Mouse (Mus musculus): Measurements from ENCODE around the gene Tenm2. TPM values are rescaled to one million over a fixed set of nuclear protein-coding genes. Genes with fewer than 3 reads are reported as not detected.

The Tenm2 gene
- polyA plus RNA-seq, 1 experiment from 2014 or later = 8.1 TPM

GRCm38 (mm10) chr11:36243747-36244490 lies 991.8 kb downstream of the Tenm2 start:
- H3K4me3 ChIP-seq = no peak overlapping the region
- H3K9me3 ChIP-seq = no peaks in the 10 kb centered on the region
- H3K27ac ChIP-seq = peak overlapping the region; percentile 41; the same call in 1 of the 2 replicates
- peaks cover 11% of the 10 kb centered on the region; the same call in 1 of the 2 replicates for H3K4me1 ChIP-seq (replicated peaks)
- H3K27me3 ChIP-seq (ENCODE audit: insufficient read depth, poor library complexity, severe bottlenecking) = 0 out of 2 replicates have a peak, but pooled peaks cover 5% of the 10 kb centered on the region
- no peaks in the 10 kb centered on the region for H3K36me3 ChIP-seq
- WGBS = 81% methylated on average over 18 of the region's 18 CpGs
- DNase-seq (ENCODE audit: low spot score) = no peak

GRCm38 (mm10) chr11:36238890-36239289 lies 996.9 kb downstream of the Tenm2 start:
- H3K4me3 ChIP-seq = no peak overlapping the region
- H3K4me1 ChIP-seq (replicated peaks) = 0 out of 2 replicates have a peak, but pooled peaks cover 4% of the 10 kb centered on the region
- WGBS = 92% methylated on average over 9 of the region's 9 CpGs
- H3K9me3 ChIP-seq = no peaks in the 10 kb centered on the region
- peaks cover 3% of the 10 kb centered on the region; the same call in 1 of the 2 replicates for H3K27me3 ChIP-seq (ENCODE audit: insufficient read depth, poor library complexity, severe bottlenecking)
- H3K36me3 ChIP-seq = no peaks in the 10 kb centered on the region
- DNase-seq (ENCODE audit: low spot score) = no peak
- no peak overlapping the region for H3K27ac ChIP-seq

DNA sequence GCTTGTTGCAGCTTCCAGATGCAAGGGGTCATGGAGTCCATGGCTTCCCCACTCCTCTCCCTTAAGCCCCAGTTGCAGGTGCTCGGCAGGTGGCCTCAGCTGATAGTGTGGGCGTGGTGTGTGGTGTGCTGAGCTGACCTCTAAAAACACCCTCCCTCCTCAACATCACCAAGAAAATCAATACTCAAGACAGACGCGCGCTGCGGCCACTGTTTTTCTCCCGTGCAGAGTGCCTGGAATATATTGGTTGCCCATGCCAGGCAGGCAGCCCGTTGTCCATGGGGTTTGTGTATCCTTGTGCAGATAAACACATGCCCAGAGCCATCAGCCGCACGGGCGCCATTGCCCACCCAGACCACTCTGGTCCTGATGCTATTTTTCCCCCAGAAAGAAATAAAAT lies 1007.1 kb downstream of the Tenm2 start:
- DNase-seq (ENCODE audit: low spot score) = no peak
- no peaks in the 10 kb centered on the region for H3K27me3 ChIP-seq (ENCODE audit: insufficient read depth, poor library complexity, severe bottlenecking)
- no peaks in the 10 kb centered on the region for H3K36me3 ChIP-seq
- 78% methylated on average over 11 of the region's 11 CpGs for WGBS
- no peaks in the 10 kb centered on the region for H3K9me3 ChIP-seq
- H3K4me3 ChIP-seq = no peak overlapping the region
- H3K27ac ChIP-seq = 0 out of 2 replicates have a peak overlapping the region, but pooled peaks have one; percentile 23
- peaks cover 50% of the 10 kb centered on the region for H3K4me1 ChIP-seq (replicated peaks)

DNA sequence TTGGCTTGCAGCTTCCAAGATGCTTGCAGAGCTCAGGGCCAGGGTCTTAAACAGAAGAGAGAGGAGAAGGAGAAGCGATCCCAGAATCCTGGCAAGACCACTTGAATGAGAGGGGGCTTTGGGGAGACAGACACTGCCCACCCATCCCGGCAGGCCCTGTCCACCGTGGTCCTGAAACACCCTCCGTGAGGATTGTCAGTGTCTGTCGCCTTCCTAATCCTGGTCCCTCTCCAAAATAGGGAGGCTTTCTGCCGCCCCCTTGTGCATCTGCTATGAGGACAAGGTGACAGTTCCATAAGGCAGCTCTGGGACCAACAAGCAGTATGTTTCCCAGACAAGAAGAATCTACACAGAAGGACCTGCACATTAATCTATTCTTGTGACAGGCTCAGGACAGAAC lies 1007.6 kb downstream of the Tenm2 start:
- no peaks in the 10 kb centered on the region for H3K36me3 ChIP-seq
- DNase-seq (ENCODE audit: low spot score) = no peak
- H3K27ac ChIP-seq = peak overlapping the region; percentile 23; the same call in 1 of the 2 replicates
- H3K9me3 ChIP-seq = no peaks in the 10 kb centered on the region
- no peak overlapping the region for H3K4me3 ChIP-seq
- H3K4me1 ChIP-seq (replicated peaks) = peaks cover 50% of the 10 kb centered on the region
- WGBS = 77% methylated on average over 6 of the region's 6 CpGs
- no peaks in the 10 kb centered on the region for H3K27me3 ChIP-seq (ENCODE audit: insufficient read depth, poor library complexity, severe bottlenecking)

- Histone ChIP-seq H3K9me3 (no peaks in the 10 kb centered on the region), H3K4me3 (no peak overlapping the region), H3K27me3 (ENCODE audit: insufficient read depth, poor library complexity, severe bottlenecking) (peaks cover 7% of the 10 kb centered on the region; the same call in 1 of the 2 replicates), H3K4me1 (replicated peaks) (peaks cover 64% of the 10 kb centered on the region), H3K27ac (peak overlapping the region; percentile 46), H3K36me3 (no peaks in the 10 kb centered on the region)
- peak; percentile 52 for DNase-seq (ENCODE audit: low spot score)
- WGBS = 15% methylated on average over 3 of the region's 3 CpGs
Measured at GRCm38 (mm10) chr11:36226061-36226460, 1009.7 kb downstream of the Tenm2 start.

DNA sequence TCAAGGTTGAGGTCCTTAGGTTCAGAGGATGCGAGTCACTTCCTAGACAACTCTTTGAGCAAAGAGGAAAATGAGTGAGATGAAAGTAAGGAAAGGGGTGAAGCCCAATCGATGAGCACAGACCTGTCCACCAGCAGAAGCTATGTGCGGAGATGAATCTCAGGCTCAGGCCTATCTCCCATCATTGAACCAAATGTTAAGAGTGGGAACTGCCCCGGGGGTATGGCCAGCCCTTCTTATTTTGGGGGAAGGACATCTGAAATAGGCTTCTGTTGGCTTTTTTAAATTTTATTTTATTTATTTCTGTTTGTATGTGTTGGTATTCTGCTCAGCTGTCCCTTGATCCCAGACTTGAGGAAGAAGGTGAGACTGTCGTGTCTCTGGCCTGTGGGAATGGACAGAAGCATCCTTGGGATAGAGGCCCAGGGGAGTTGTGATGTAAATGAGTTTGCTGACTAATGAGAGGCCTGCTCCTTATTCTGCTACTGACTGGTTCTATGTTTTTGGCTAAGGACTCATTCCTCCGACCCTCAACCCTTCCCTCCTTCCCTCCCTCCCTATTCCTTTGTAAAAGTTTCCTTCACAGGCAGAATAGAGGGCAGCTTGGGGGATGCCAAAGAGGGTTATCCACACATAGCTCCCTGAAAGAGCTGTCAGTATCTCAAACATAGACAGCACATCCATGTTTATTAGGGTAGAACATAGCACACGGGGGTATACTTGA lies 1011.9 kb downstream of the Tenm2 start:
- no peak overlapping the region for H3K4me3 ChIP-seq
- H3K9me3 ChIP-seq = no peaks in the 10 kb centered on the region
- peaks cover 7% of the 10 kb centered on the region; the same call in 1 of the 2 replicates for H3K27me3 ChIP-seq (ENCODE audit: insufficient read depth, poor library complexity, severe bottlenecking)
- H3K36me3 ChIP-seq = no peaks in the 10 kb centered on the region
- peaks cover 68% of the 10 kb centered on the region for H3K4me1 ChIP-seq (replicated peaks)
- no peak overlapping the region for H3K27ac ChIP-seq
- WGBS = 80% methylated on average over 7 of the region's 7 CpGs
- no peak for DNase-seq (ENCODE audit: low spot score)

DNA sequence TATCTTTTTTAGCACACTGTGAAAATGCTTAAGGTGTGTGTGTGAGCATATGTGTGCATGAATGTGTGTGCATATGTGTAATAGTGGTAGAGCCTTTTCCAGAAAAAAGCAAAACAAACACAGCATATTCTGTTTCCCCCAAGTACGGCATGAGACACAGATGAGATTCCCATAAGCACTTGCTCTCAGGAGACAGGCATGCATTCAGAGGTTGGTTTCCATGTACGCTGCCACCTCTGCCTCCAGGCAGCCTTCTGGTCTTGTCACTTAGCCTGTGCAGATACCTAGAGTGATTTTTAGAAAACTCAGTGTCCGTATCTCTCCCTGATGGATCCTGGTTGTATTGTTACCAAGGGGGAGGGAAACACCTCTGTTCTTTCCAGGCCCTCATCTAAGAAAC lies 1013.7 kb downstream of the Tenm2 start:
- Histone ChIP-seq H3K27ac (peak overlapping the region; percentile 77), H3K36me3 (no peaks in the 10 kb centered on the region), H3K4me3 (no peak overlapping the region), H3K27me3 (ENCODE audit: insufficient read depth, poor library complexity, severe bottlenecking) (peaks cover 7% of the 10 kb centered on the region; the same call in 1 of the 2 replicates), H3K4me1 (replicated peaks) (peaks cover 53% of the 10 kb centered on the region), H3K9me3 (no peaks in the 10 kb centered on the region)
- WGBS = 74% methylated on average over 3 of the region's 3 CpGs
- DNase-seq (ENCODE audit: low spot score) = no peak

DNA sequence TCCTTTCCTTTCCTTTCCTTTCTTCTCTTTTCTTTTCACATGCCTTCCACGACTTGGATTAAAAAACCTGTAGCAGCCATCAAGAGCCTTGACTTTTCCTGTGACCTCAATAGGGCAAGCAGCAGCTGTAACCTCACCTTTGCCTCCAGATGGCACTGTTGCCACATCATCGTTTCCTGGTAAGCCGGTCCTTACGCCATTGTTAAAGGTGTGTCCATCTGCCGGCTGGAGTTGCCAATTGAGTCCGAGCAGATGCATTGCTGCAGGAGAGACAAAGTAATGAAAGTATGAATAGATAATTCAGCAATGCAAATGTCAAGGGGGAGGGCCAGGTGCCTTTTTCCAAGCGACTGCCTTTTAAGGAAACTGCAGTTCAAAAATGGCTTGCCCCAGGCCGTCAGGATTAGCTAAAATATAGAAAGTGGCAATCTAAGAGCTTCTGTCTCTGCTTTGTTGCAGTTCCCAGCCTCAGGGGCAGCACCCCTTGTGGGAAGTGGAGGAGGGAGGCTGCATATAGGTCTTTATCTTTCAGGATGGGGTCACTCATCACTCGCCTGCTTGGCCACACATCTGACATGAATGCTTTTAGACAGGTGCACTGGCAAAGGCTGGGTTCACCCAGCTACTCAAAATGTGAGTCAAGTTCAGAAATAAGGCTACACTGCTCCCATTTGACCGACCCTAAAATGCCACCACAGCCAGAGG lies 1014.3 kb downstream of the Tenm2 start:
- peak overlapping the region; percentile 20; the same call in 1 of the 2 replicates for H3K4me3 ChIP-seq
- H3K27ac ChIP-seq = peak overlapping the region; percentile 77
- peaks cover 47% of the 10 kb centered on the region for H3K4me1 ChIP-seq (replicated peaks)

DNA sequence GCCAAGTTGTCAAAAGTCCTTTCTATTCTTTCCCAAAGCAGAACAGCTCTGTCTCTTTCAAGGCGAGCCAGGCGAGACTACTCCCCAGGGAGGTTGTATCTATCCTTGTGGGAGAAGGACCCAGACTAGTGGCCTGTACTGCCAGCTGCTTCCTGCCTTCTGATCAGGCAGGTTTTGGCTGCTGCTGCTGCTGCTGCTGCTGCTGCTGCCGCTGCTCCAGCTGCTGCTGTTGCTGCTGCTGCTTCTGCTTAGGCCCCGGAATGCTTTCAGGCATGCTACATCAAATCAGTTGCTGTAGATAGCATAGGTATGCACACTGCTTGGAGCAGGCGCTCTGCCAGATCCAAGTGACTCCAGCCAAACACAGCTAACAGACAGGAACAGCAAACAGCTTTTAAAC lies 1015.1 kb downstream of the Tenm2 start:
- 16% methylated on average over 5 of the region's 5 CpGs for WGBS
- H3K27ac ChIP-seq = peak overlapping the region; percentile 74

More for the DNA sequence above, 1014.3 kb downstream of the Tenm2 start:
- peak; percentile 87 for DNase-seq (ENCODE audit: low spot score)
- H3K27me3 ChIP-seq (ENCODE audit: insufficient read depth, poor library complexity, severe bottlenecking) = peaks cover 11% of the 10 kb centered on the region
- no peaks in the 10 kb centered on the region for H3K9me3 ChIP-seq
- H3K36me3 ChIP-seq = no peaks in the 10 kb centered on the region
- WGBS = 11% methylated on average over 10 of the region's 10 CpGs

GRCm38 (mm10) chr11:36219586-36219985 lies 1016.2 kb downstream of the Tenm2 start:
- Histone ChIP-seq H3K9me3 (no peaks in the 10 kb centered on the region), H3K4me3 (no peak overlapping the region), H3K4me1 (replicated peaks) (peaks cover 32% of the 10 kb centered on the region), H3K27me3 (ENCODE audit: insufficient read depth, poor library complexity, severe bottlenecking) (peaks cover 11% of the 10 kb centered on the region), H3K27ac (no peak overlapping the region), H3K36me3 (no peaks in the 10 kb centered on the region)
- no peak for DNase-seq (ENCODE audit: low spot score)
- 78% methylated on average over 4 of the region's 4 CpGs for WGBS

More for the DNA sequence above, 1015.1 kb downstream of the Tenm2 start:
- Histone ChIP-seq H3K4me1 (replicated peaks) (peaks cover 39% of the 10 kb centered on the region), H3K9me3 (no peaks in the 10 kb centered on the region), H3K27me3 (ENCODE audit: insufficient read depth, poor library complexity, severe bottlenecking) (peaks cover 11% of the 10 kb centered on the region), H3K4me3 (no peak overlapping the region), H3K36me3 (no peaks in the 10 kb centered on the region)
- peak; percentile 24 for DNase-seq (ENCODE audit: low spot score)

- 0 out of 2 replicates have a peak, but pooled peaks cover 3% of the 10 kb centered on the region for H3K4me1 ChIP-seq (replicated peaks)
- H3K4me3 ChIP-seq = no peak overlapping the region
- H3K9me3 ChIP-seq = no peaks in the 10 kb centered on the region
- H3K27ac ChIP-seq = no peak overlapping the region
- H3K36me3 ChIP-seq = no peaks in the 10 kb centered on the region
- peaks cover 5% of the 10 kb centered on the region; the same call in 1 of the 2 replicates for H3K27me3 ChIP-seq (ENCODE audit: insufficient read depth, poor library complexity, severe bottlenecking)
- DNase-seq (ENCODE audit: low spot score) = no peak
- 84% methylated on average over 3 of the region's 3 CpGs for WGBS
Measured at GRCm38 (mm10) chr11:36214589-36214988, 1021.2 kb downstream of the Tenm2 start.

- no peak for DNase-seq (ENCODE audit: low spot score)
- WGBS = 61% methylated on average over 6 of the region's 6 CpGs
- H3K27me3 ChIP-seq (ENCODE audit: insufficient read depth, poor library complexity, severe bottlenecking) = no peaks in the 10 kb centered on the region
- H3K4me1 ChIP-seq (replicated peaks) = no peaks in the 10 kb centered on the region
- no peaks in the 10 kb centered on the region for H3K9me3 ChIP-seq
- peaks cover 9% of the 10 kb centered on the region; the same call in 1 of the 2 replicates for H3K36me3 ChIP-seq
- no peak overlapping the region for H3K27ac ChIP-seq
- H3K4me3 ChIP-seq = no peak overlapping the region
Measured at GRCm38 (mm10) chr11:36204381-36204780, 1031.4 kb downstream of the Tenm2 start.
